Mouse (Mus musculus): ENCODE measurements at regions not wholly inside any gene's neighbourhood (a gene's known extent, or its start where the extent isn't known, plus 50 kb on each side); places are given as distances from the start of the nearest gene placed in this dataset.

- no peak for TF ChIP-seq MAZ (IDR thresholded peaks at IDR 0.05; ENCODE audit: low read depth, low read length)
- TF ChIP-seq EP300 (IDR thresholded peaks at IDR 0.05; ENCODE audit: low read depth in 1 of 2, low read length in 2 of 2), result no peak
- no peak for TF ChIP-seq POLR2A (IDR thresholded peaks at IDR 0.05; ENCODE audit: control insufficient read depth in 1 of 2, insufficient read depth in 1 of 2, low read depth in 1 of 2, low read length in 2 of 2, poor library complexity in 1 of 2)
- TF ChIP-seq CHD1 (IDR thresholded peaks at IDR 0.05; ENCODE audit: low read depth, low read length), result no peak
- TF ChIP-seq USF1 (IDR thresholded peaks at IDR 0.05; ENCODE audit: low read depth, low read length), result no peak
- no peak for TF ChIP-seq CTCF (IDR thresholded peaks at IDR 0.05 in 2 of 3, conservative IDR thresholded peaks at IDR 0.05 in 1 of 3; ENCODE audit: control insufficient read depth in 1 of 3, insufficient read depth in 1 of 3, low read depth in 2 of 3, low read length in 3 of 3, poor library complexity in 1 of 3, severe bottlenecking in 1 of 3)
These were observed 131.9 kb upstream of the Car8 start for GRCm38 (mm10) chr4:8370786-8371185.

Data from MEL (cell line).